Mouse (Mus musculus): Measurements from ENCODE around the gene Ddost.
A peak's percentile ranks its signal among the peaks of the same experiment; 100 is the strongest.

Gene Ddost

GRCm38 (mm10) chr4:138341393-138341792 is 36.9 kb downstream of the Ddost start:
- no peak for DNase-seq

- DNase-seq, result no peak
Measured at GRCm38 (mm10) chr4:138342048-138342447, 37.5 kb downstream of the Ddost start.

- peak; percentile 74 for DNase-seq
Measured at GRCm38 (mm10) chr4:138342778-138343177, 38.2 kb downstream of the Ddost start.

DNA sequence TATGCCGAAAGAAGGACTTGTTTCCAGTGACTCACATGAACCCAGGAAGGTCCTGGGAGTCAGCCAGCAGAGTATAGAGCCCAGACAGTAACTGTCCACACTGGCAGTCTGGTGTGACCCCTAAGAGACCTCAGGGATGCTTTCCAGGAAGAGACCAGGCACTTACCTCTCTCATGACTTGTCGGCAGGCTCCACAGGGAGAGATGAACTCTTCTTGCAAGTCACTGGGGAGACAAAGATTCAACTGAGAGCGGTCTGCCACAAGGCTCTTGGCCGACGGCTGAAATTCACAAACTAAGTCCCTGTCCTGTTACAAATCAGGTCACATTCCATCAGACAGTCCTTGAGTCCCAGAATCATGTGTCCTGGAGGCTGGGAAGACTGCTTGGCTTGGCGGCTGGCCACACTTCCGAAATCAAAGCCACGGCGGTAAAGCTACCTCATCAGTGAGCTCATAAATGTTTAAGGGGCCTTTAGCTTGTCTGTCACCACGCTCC is 38.9 kb downstream of the Ddost start:
- peak; percentile 51 for DNase-seq

- peak; percentile 48 for DNase-seq
Measured at GRCm38 (mm10) chr4:138344891-138345545, 40.5 kb downstream of the Ddost start.

GRCm38 (mm10) chr4:138347280-138347679 is 42.8 kb downstream of the Ddost start:
- DNase-seq, result no peak

- no peak for DNase-seq
Measured at GRCm38 (mm10) chr4:138348716-138349115, 44.2 kb downstream of the Ddost start.

GRCm38 (mm10) chr4:138351821-138352220 is 47.3 kb downstream of the Ddost start:
- no peak for DNase-seq

DNA sequence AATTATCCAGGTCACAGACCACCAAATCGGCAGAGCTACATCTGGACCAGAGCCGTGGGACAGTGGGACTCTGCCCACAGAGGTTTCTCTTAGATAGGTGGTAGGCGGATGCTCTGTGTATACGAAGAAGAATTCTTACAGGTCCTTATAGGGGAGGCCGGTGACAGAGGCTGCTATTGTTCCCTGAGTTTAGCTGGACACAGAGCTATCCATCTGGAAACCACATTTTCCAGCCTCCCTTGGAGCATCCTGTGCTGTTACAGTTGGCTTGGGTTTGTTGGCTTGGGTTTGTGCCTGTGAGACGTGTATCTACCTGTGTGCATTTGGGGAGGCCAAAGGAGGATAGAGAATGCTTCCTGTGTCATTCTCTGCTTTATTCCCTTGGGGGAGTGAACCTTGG is 48.2 kb downstream of the Ddost start:
- no peak for DNase-seq

DNA sequence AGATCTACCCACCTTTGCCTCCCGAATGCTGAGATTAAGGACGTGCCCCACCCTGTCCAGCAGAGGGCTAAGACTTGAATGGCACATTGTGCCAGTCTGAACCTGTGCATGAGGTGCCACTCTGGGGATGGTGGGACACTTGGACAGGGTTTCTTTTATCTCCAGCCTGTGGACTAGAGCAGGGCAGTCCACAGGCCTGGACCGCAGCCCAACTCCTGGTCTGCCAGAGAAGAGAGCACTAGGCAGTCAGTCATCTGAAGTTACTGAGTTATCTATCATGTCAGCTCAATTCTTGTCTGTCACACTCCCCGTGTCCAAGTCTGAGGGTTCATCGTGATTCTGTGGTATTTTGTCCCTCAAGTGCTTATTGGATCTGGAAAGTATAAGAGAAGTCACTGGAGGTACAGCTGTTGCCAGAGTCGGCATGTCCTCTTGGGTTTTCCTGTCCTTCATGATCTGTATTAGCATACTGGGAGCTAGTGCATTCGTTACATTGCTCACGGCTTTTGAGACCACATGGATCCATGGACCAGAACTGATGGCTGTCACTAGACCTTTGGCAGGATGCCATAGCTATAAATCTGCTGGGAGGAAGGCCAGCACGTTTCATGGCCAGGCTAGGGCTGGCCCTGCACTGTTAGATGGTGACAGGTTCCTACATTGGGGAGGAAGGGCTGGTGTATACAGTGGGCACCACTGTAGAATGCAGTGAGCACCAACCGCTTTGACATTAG is 49.1 kb downstream of the Ddost start:
- peak; percentile 51 for DNase-seq

- DNase-seq, result no peak
Measured at GRCm38 (mm10) chr4:138355496-138355895, 51.0 kb downstream of the Ddost start.

DNA sequence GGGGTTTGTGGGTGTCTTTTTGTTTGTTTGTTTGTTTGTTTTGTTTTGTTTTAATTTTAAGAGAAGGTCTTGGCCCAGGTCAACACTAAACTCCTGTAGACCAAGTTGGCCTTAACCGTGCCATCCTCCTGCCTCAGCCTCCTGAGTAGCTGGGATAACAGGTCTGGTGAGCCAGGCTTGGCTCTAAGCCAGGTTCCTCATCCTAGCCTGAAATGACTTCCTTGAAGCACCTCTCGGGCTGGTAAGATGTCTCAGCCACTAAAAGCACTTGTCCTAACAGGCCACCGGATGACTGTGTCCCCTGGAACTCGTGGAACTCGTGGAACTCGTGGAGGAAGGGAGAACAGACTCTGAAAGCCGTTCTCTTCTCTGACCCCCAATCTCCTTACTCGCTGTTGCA is 51.6 kb downstream of the Ddost start:
- DNase-seq, result no peak

GRCm38 (mm10) chr4:138356551-138356950 is 52.0 kb downstream of the Ddost start:
- DNase-seq, result no peak

DNA sequence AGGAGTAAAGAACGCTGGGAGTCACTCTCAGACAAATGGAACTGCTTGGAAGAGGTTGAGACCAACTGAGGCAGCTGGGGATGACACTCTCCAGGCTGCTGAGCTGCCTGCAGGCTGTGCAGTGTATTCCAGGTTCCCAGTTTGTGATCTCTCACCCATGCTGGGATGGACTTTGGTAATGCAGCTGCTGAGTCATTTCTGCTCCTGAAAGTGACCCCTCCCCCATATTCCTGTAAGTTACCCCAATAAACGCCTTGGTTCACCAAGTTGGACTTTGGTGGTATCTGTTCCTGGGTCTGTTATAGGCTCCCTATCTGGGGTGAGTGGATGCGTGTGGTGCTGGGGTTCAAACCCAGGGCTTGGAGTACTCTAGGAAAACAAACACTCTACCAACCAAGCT is 53.6 kb downstream of the Ddost start:
- DNase-seq, result no peak

DNA sequence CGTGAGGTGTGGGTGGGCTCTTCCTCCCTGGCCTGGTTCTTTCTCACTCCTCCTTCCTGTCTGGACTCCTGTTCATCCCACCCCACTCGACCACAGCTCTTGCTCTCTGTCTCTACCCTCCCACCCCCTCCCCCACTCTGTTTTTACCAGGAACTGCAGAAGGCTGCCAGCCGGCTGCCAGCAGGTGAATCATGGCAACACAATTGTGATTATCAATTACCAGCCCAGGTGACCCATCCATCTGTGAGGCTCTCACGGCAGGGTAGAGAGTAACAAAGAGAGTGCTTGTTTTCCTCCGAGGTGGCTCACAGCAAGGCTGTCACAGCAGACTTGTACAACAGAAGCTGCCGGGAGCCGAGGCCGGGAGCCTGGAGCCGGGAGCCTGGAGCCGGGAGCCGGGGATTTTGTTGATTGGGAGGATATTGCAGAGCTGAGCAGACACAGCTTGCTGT is 56.9 kb downstream of the Ddost start:
- DNase-seq, result no peak
